ENCODE assay signal across 14 mouse cellular contexts in genomic region chr11:30580008-30580407, GRCm38 (mm10).
DNase-seq lines count a peak whose midpoint lies in the region; ATAC-seq and TF ChIP-seq lines count a peak whose summit lies in the region.
"Had no signal": no experiment of that assay in that cellular context is flagged by ENCODE, and none has a peak within 500 bp of the region (broad histone marks: within the 10 kb centered on the region; RNA-seq: fewer than 3 reads in every experiment).

No protein-coding gene starts in this region.

- peak overlapping the region; percentile 87 for H3K27ac ChIP-seq in gastrocnemius, adult 2 months
- no peak overlapping the region for H3K27ac ChIP-seq in limb, embryonic 14.5 days (replicated peaks; ENCODE audit: low read depth, low read length)
- H3K27ac ChIP-seq in limb, embryonic 10.5 days = no peak overlapping the region
- H3K27ac ChIP-seq in embryonic fibroblast, embryonic 13.5 days (ENCODE audit: insufficient read depth, low read length) = peak overlapping the region; percentile 61
- H3K27ac ChIP-seq: stomach, embryonic 15.5 days had no signal

- no peak for ATAC-seq in limb, embryonic 14.5 days (ENCODE audit: low FRiP score, low read depth)
- ATAC-seq: forebrain, embryonic 14.5 days had no signal

- DNase-seq in gastrocnemius, adult 2 months = no peak
- DNase-seq in gastrocnemius, postnatal 25 days = no peak
- peak; percentile 20 for DNase-seq in limb, embryonic 14.5 days (ENCODE audit: low spot score)
- no peak for DNase-seq in limb, embryonic 10.5 days (ENCODE audit: low spot score)
- peak; percentile 30 for DNase-seq in lung, postnatal 36 days
- no peak for DNase-seq in adrenal gland, adult 2 months
- no peak for DNase-seq in right cerebral cortex, adult 18-20 months
- DNase-seq: adrenal gland, postnatal 25 days; cerebellum, postnatal 14 days; midbrain, embryonic 14.5 days; thymus, postnatal 25 days had no signal

- no peaks in the 10 kb centered on the region for H3K4me1 ChIP-seq in limb, embryonic 14.5 days (ENCODE audit: control insufficient read depth, insufficient read depth, low read length)
- H3K4me1 ChIP-seq in limb, embryonic 10.5 days = no peaks in the 10 kb centered on the region
- H3K4me1 ChIP-seq in embryonic fibroblast, embryonic 13.5 days (ENCODE audit: control insufficient read depth, insufficient read depth, low read length) = no peaks in the 10 kb centered on the region

- intact Hi-C loops in gastrocnemius, adult 2 months (cut with DNase I) = no loop called here

- peak overlapping the region; percentile 26; the same call in 1 of the 2 replicates for H3K4me3 ChIP-seq in gastrocnemius, adult 2 months
- no peak overlapping the region for H3K4me3 ChIP-seq in limb, embryonic 14.5 days (replicated peaks; ENCODE audit: low read length)
- H3K4me3 ChIP-seq in limb, embryonic 10.5 days = no peak overlapping the region
- H3K4me3 ChIP-seq in embryonic fibroblast, embryonic 13.5 days (ENCODE audit: insufficient read depth, low read length) = no peak overlapping the region
- H3K4me3 ChIP-seq: stomach, embryonic 15.5 days had no signal

- no peaks in the 10 kb centered on the region for H3K27me3 ChIP-seq in limb, embryonic 14.5 days (ENCODE audit: control insufficient read depth, insufficient read depth, low read length)
- H3K27me3 ChIP-seq in limb, embryonic 10.5 days (ENCODE audit: low read depth, poor library complexity, severe bottlenecking) = no peaks in the 10 kb centered on the region
- H3K27me3 ChIP-seq: stomach, embryonic 15.5 days had no signal

- no peaks in the 10 kb centered on the region; the same call in 1 of the 2 replicates for H3K9me3 ChIP-seq in limb, embryonic 14.5 days (ENCODE audit: control insufficient read depth, low read length)
- H3K9me3 ChIP-seq in limb, embryonic 10.5 days (replicated peaks) = no peaks in the 10 kb centered on the region
- H3K9me3 ChIP-seq: stomach, embryonic 15.5 days had no signal

- H3K36me3 ChIP-seq in limb, embryonic 14.5 days (ENCODE audit: control insufficient read depth, insufficient read depth, low read length) = no peaks in the 10 kb centered on the region
- no peaks in the 10 kb centered on the region for H3K36me3 ChIP-seq in limb, embryonic 10.5 days
- H3K36me3 ChIP-seq: stomach, embryonic 15.5 days had no signal

- no peak for TF ChIP-seq POLR2A in limb, embryonic 14.5 days (IDR thresholded peaks at IDR 0.05; ENCODE audit: borderline replicate concordance, extremely low read depth, insufficient read depth, insufficient read length)
- no peak for TF ChIP-seq POLR2A in embryonic fibroblast, embryonic 13.5 days (IDR thresholded peaks at IDR 0.05; ENCODE audit: low read depth, low read length)

- WGBS in limb, embryonic 14.5 days = 84% methylated on average over 2 of the region's 2 CpGs
- 96% methylated on average over 2 of the region's 2 CpGs for WGBS in limb, embryonic 10.5 days

- no peak overlapping the region for H3K4me2 ChIP-seq in limb, embryonic 14.5 days (replicated peaks; ENCODE audit: low read depth, low read length, severe bottlenecking)
- H3K4me2 ChIP-seq: stomach, embryonic 15.5 days had no signal

- H3K9ac ChIP-seq in limb, embryonic 14.5 days (ENCODE audit: low read depth, low read length, severe bottlenecking) = no peak overlapping the region
- H3K9ac ChIP-seq: stomach, embryonic 15.5 days had no signal

- no peak for TF ChIP-seq CTCF in gastrocnemius, adult 2 months (IDR thresholded peaks at IDR 0.05)
- TF ChIP-seq CTCF in embryonic fibroblast, embryonic 13.5 days (IDR thresholded peaks at IDR 0.05; ENCODE audit: borderline replicate concordance, insufficient read depth, low read length) = no peak

Comparison
In these comparisons a context has a peak if more than half of its experiments do, and no peak if none do; other contexts are left out.
1. DNase-seq: peak in limb, embryonic 14.5 days (single experiment) and lung, postnatal 36 days (single experiment); none in gastrocnemius, adult 2 months (single experiment), gastrocnemius, postnatal 25 days (single experiment), limb, embryonic 10.5 days (single experiment), adrenal gland, adult 2 months (single experiment) and right cerebral cortex, adult 18-20 months (single experiment).
2. H3K27ac ChIP-seq: peak in gastrocnemius, adult 2 months (single experiment) and embryonic fibroblast, embryonic 13.5 days (single experiment); none in limb, embryonic 14.5 days (single experiment) and limb, embryonic 10.5 days (single experiment).